Mouse (Mus musculus) liver, embryonic 11.5 days (tissue): Measurements from ENCODE around the gene Kctd11. TPM values are rescaled to one million over a fixed set of nuclear protein-coding genes. Genes with fewer than 3 reads are reported as not detected.

ENCODE experiments used
- ATAC-seq: fragments of 200-750 bp; cut with Nextera tagmentation; replicated peaks from 2 replicates; pipeline ENCODE4 v1.8.0; 2017; ENCODE audit warnings: moderate number of reproducible peaks, mild to moderate bottlenecking, moderate TSS enrichment, moderate library complexity; ENCODE audit not compliant: low FRiP score
- DNase-seq: peaks from one replicate; pipeline ENCODE4 v3.0.0-alpha.2; 2017; ENCODE audit warnings: low spot score
- H3K27ac ChIP-seq: fragments of 300-500 bp; sonication (generic); 2 replicates; pipeline ENCODE4 v1.5.1; 2014; ENCODE audit warnings: mild to moderate bottlenecking, low read depth, low read length, control low read depth
- H3K27me3 ChIP-seq: fragments of 300-500 bp; sonication (generic); replicated peaks from 2 replicates; pipeline ENCODE4 v1.6.1; 2014; ENCODE audit warnings: low read length, mixed read lengths; ENCODE audit not compliant: control insufficient read depth, insufficient read depth
- H3K36me3 ChIP-seq: fragments of 300-500 bp; sonication (generic); 2 replicates; pipeline ENCODE4 v1.6.1; 2014; ENCODE audit warnings: mild to moderate bottlenecking, low read length, moderate library complexity, mixed read lengths; ENCODE audit not compliant: control insufficient read depth, insufficient read depth
- H3K4me1 ChIP-seq: fragments of 300-500 bp; sonication (generic); replicated peaks from 2 replicates; pipeline ENCODE4 v1.6.1; 2014; ENCODE audit warnings: low read length, mixed read lengths; ENCODE audit not compliant: control insufficient read depth, insufficient read depth
- H3K4me2 ChIP-seq: fragments of 300-500 bp; sonication (generic); 2 replicates; pipeline ENCODE4 v1.6.1; 2014; ENCODE audit warnings: mild to moderate bottlenecking, control low read depth, moderate library complexity
- H3K4me3 ChIP-seq: fragments of 300-500 bp; sonication (generic); 2 replicates; pipeline ENCODE4 v1.5.1; 2014; ENCODE audit warnings: low read depth, low read length, control low read depth
- H3K9ac ChIP-seq: fragments of 300-500 bp; sonication (generic); 2 replicates; pipeline ENCODE4 v1.6.1; 2014; ENCODE audit warnings: low read depth, low read length, control low read depth
- H3K9me3 ChIP-seq: fragments of 300-500 bp; sonication (generic); 2 replicates; pipeline ENCODE4 v1.6.1; 2016; ENCODE audit warnings: low read length, inconsistent platforms, mixed read lengths; ENCODE audit not compliant: control insufficient read depth
- WGBS: fragments of 180-500 bp; shearing (Covaris S2); extraction: QIAGEN DNeasy Blood & Tissue Kit; methylation state at CpG from one replicate; pipeline ENCODE4 v1.1.7; 2014; 5-methylcytosine and 5-hydroxymethylcytosine counted together
- polyA plus RNA-seq: library from polyadenylated mRNA; unstranded; fragments of >200 nt; fragmentation: Nextera tagmentation; extraction: Ambion mirVana; gene quantifications from 2 replicates; pipeline ENCODE4 v1.2.1, GENCODE M21; 2014

Kctd11 gene
- polyA plus RNA-seq, 1 experiment from 2014 or later: 3.6 TPM

GRCm38 (mm10) chr11:69853994-69854393 lies 27.2 kb downstream of the Kctd11 start:
- Histone ChIP-seq H3K36me3 (peaks cover 20% of the 10 kb centered on the region), H3K27ac (peak overlapping the region; percentile 94), H3K4me2 (peak overlapping the region; percentile 52), H3K9me3 (no peaks in the 10 kb centered on the region), H3K4me3 (peak overlapping the region; percentile 21; the same call in 1 of the 2 replicates), H3K4me1 (peaks cover 45% of the 10 kb centered on the region), H3K9ac (peak overlapping the region; percentile 4), H3K27me3 (peaks cover 16% of the 10 kb centered on the region)
- peak; percentile 93 for ATAC-seq
- DNase-seq: peak; percentile 65
- 43% methylated on average over 7 of the region's 7 CpGs for WGBS

- peaks cover 24% of the 10 kb centered on the region for H3K36me3 ChIP-seq
- 72% methylated on average over 8 of the region's 8 CpGs for WGBS
Measured at GRCm38 (mm10) chr11:69850754-69851153, 30.5 kb downstream of the Kctd11 start.

GRCm38 (mm10) chr11:69849884-69850283 lies 31.3 kb downstream of the Kctd11 start:
- no peak for DNase-seq
- Histone ChIP-seq H3K27ac (peak overlapping the region; percentile 21; the same call in 1 of the 2 replicates), H3K4me1 (peaks cover 56% of the 10 kb centered on the region), H3K27me3 (no peaks in the 10 kb centered on the region), H3K9me3 (no peaks in the 10 kb centered on the region), H3K4me2 (no peak overlapping the region), H3K36me3 (peaks cover 24% of the 10 kb centered on the region), H3K4me3 (no peak overlapping the region), H3K9ac (no peak overlapping the region)
- no peak for ATAC-seq
- whole genome bisulfite sequencing: 89% methylated on average over 15 of the region's 15 CpGs

More at GRCm38 (mm10) chr11:69850754-69851153, 30.5 kb downstream of the Kctd11 start:
- no peaks in the 10 kb centered on the region for H3K9me3 ChIP-seq
- H3K4me2 ChIP-seq: no peak overlapping the region; the same call in 1 of the 2 replicates
- no peak for ATAC-seq
- no peak overlapping the region for H3K4me3 ChIP-seq
- H3K9ac ChIP-seq: no peak overlapping the region
- peaks cover 60% of the 10 kb centered on the region for H3K4me1 ChIP-seq
- peak overlapping the region; percentile 21; the same call in 1 of the 2 replicates for H3K27ac ChIP-seq
- DNase-seq: no peak
- no peaks in the 10 kb centered on the region for H3K27me3 ChIP-seq

GRCm38 (mm10) chr11:69849128-69849527 lies 32.1 kb downstream of the Kctd11 start:
- Histone ChIP-seq H3K4me3 (no peak overlapping the region), H3K4me2 (peak overlapping the region; percentile 15; the same call in 1 of the 2 replicates), H3K4me1 (peaks cover 51% of the 10 kb centered on the region)

GRCm38 (mm10) chr11:69848021-69848420 lies 33.2 kb downstream of the Kctd11 start:
- DNase-seq: no peak
- H3K27ac ChIP-seq: no peak overlapping the region
- ATAC-seq: no peak
- no peaks in the 10 kb centered on the region for H3K27me3 ChIP-seq
- 95% methylated on average over 6 of the region's 6 CpGs for WGBS
- peak overlapping the region; percentile 74; the same call in 1 of the 2 replicates for H3K4me3 ChIP-seq
- H3K4me1 ChIP-seq: peaks cover 43% of the 10 kb centered on the region
- no peaks in the 10 kb centered on the region for H3K9me3 ChIP-seq
- no peak overlapping the region for H3K9ac ChIP-seq
- peak overlapping the region; percentile 76 for H3K4me2 ChIP-seq
- peaks cover 24% of the 10 kb centered on the region for H3K36me3 ChIP-seq

More at GRCm38 (mm10) chr11:69849128-69849527, 32.1 kb downstream of the Kctd11 start:
- Histone ChIP-seq H3K9ac (no peak overlapping the region), H3K27ac (peak overlapping the region; percentile 16; the same call in 1 of the 2 replicates), H3K9me3 (no peaks in the 10 kb centered on the region), H3K36me3 (peaks cover 24% of the 10 kb centered on the region), H3K27me3 (no peaks in the 10 kb centered on the region)
- no peak for DNase-seq
- WGBS: 78% methylated on average over 9 of the region's 9 CpGs
- no peak for ATAC-seq

- Histone ChIP-seq H3K9ac (peak overlapping the region; percentile 72), H3K9me3 (no peaks in the 10 kb centered on the region), H3K27ac (peak overlapping the region; percentile 95), H3K4me3 (peak overlapping the region; percentile 74), H3K36me3 (peaks cover 24% of the 10 kb centered on the region), H3K27me3 (no peaks in the 10 kb centered on the region), H3K4me2 (peak overlapping the region; percentile 76), H3K4me1 (peaks cover 37% of the 10 kb centered on the region)
- 13% methylated on average over 37 of the region's 37 CpGs for WGBS
- peak; percentile 56 for ATAC-seq
- no peak for DNase-seq
Measured at GRCm38 (mm10) chr11:69846738-69847688, 34.2 kb downstream of the Kctd11 start.

GRCm38 (mm10) chr11:69846198-69846680 lies 35.0 kb downstream of the Kctd11 start, which contains the start of gene Plscr3:
Gene Plscr3 (plus strand): TSS chr11:69846376.
- Histone ChIP-seq H3K4me2 (peak within 1 kb of the TSS; percentile 76), H3K27ac (peak within 1 kb of the TSS; percentile 95), H3K4me3 (peak within 1 kb of the TSS; percentile 74), H3K9ac (peak within 1 kb of the TSS; percentile 72), H3K27me3 (no peaks in the 10 kb centered on the region), H3K36me3 (peaks cover 19% of the 10 kb centered on the region), H3K4me1 (peaks cover 31% of the 10 kb centered on the region), H3K9me3 (no peaks in the 10 kb centered on the region)
- under 1% methylated on average over 38 of the region's 38 CpGs for WGBS
- DNase-seq (peak; percentile 97), ATAC-seq (peak; percentile 90)

GRCm38 (mm10) chr11:69838714-69839104 lies 42.5 kb downstream of the Kctd11 start:
- WGBS: 0% methylated on average over 7 of the region's 7 CpGs
- Histone ChIP-seq H3K4me3 (peak overlapping the region; percentile 76), H3K9ac (peak overlapping the region; percentile 80), H3K4me1 (peaks cover 41% of the 10 kb centered on the region), H3K9me3 (no peaks in the 10 kb centered on the region), H3K27ac (peak overlapping the region; percentile 78), H3K36me3 (no peaks in the 10 kb centered on the region; the same call in 1 of the 2 replicates), H3K4me2 (peak overlapping the region; percentile 96), H3K27me3 (peaks cover 33% of the 10 kb centered on the region)
- DNase-seq (no peak), ATAC-seq (peak; percentile 3; the same call in 1 of the 2 replicates)
